Mouse (Mus musculus) stomach, postnatal 0 days (tissue): ENCODE data around the gene Lamtor2. TPM values are rescaled to one million over a fixed set of nuclear protein-coding genes. Genes with fewer than 3 reads are reported as not detected.

Experiments used
- ATAC-seq: fragments of 200-750 bp; cut with Nextera tagmentation; 2 replicates; pipeline ENCODE4 v1.8.0; 2017; ENCODE audit not compliant: low FRiP score, low TSS enrichment
- DNase-seq: peaks from one replicate; pipeline ENCODE4 v3.0.0-alpha.2; 2016; ENCODE audit warnings: low spot score
- H3K27ac ChIP-seq: fragments of 300-500 bp; sonication (generic); replicated peaks from 2 replicates; pipeline ENCODE4 v1.5.1; 2014; ENCODE audit warnings: mild to moderate bottlenecking, control low read depth
- H3K27me3 ChIP-seq: fragments of 300-500 bp; sonication (generic); 2 replicates; pipeline ENCODE4 v1.6.1; 2014; ENCODE audit warnings: low read length; ENCODE audit not compliant: control insufficient read depth, insufficient read depth
- H3K36me3 ChIP-seq: fragments of 300-500 bp; sonication (generic); 2 replicates; pipeline ENCODE4 v1.6.1; 2014; ENCODE audit warnings: low read length, mixed read lengths; ENCODE audit not compliant: control insufficient read depth, insufficient read depth
- H3K4me1 ChIP-seq: fragments of 300-500 bp; sonication (generic); replicated peaks from 2 replicates; pipeline ENCODE4 v1.6.1; 2014; ENCODE audit warnings: antibody characterized with exemption; ENCODE audit not compliant: control insufficient read depth, insufficient read depth
- H3K4me2 ChIP-seq: fragments of 300-500 bp; sonication (generic); replicated peaks from 2 replicates; pipeline ENCODE4 v1.6.1; 2014; ENCODE audit warnings: low read depth, mild to moderate bottlenecking, control low read depth, moderate library complexity
- H3K4me3 ChIP-seq: fragments of 300-500 bp; sonication (generic); 2 replicates; pipeline ENCODE4 v1.5.1; 2014; ENCODE audit warnings: low read depth, low read length, control low read depth
- H3K9ac ChIP-seq: fragments of 300-500 bp; sonication (generic); 2 replicates; pipeline ENCODE4 v1.6.1; 2014; ENCODE audit warnings: mild to moderate bottlenecking, low read length, control low read depth, mixed read lengths
- H3K9me3 ChIP-seq: fragments of 300-500 bp; sonication (generic); 2 replicates; pipeline ENCODE4 v1.6.1; 2016; ENCODE audit warnings: low read length; ENCODE audit not compliant: control insufficient read depth
- CTCF ChIP-seq: IDR thresholded peaks from 2 replicates; pipeline ENCODE4 v1.5.1; 2016; ENCODE audit warnings: antibody characterized with exemption, low read depth, mild to moderate bottlenecking, moderate library complexity
- EP300 ChIP-seq: optimal IDR thresholded peaks from 2 replicates; pipeline ENCODE3; 2016; ENCODE audit warnings: antibody characterized with exemption
- WGBS: fragments of 180-500 bp; shearing (Covaris S2); extraction: QIAGEN DNeasy Blood & Tissue Kit; methylation state at CpG from one replicate; pipeline ENCODE4 v1.1.7; 2014; 5-methylcytosine and 5-hydroxymethylcytosine counted together
- polyA plus RNA-seq: library from polyadenylated mRNA; unstranded; fragments of >200 nt; fragmentation: Nextera tagmentation; extraction: Ambion mirVana; gene quantifications from 2 replicates; pipeline ENCODE4 v1.2.1, GENCODE M21; 2015

Gene Lamtor2
- polyA plus RNA-seq, 1 experiment from 2014 or later, result 157 TPM

DNA sequence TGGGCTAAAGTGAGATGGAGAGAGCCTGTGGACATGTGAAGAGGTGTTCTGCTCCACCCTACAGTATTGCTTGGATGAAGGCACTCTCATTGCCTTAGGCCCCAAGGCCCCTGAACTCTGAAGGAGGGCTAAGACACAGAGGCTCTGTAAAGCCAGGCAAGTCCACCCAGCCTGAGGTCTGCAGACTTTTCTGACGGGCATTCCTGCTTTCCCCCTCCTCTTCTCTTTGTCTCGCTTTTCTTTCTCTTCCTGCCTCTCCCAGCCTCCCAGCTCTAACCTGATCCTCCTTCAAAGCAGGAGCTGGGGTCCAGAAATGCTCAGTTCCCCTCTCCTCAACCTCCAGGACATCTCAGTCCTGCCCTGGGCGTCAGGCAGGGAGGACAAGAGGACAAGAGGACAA, 17.9 kb downstream of the Lamtor2 start:
- Histone ChIP-seq H3K27ac (no peak overlapping the region), H3K27me3 (no peaks in the 10 kb centered on the region), H3K4me2 (no peak overlapping the region), H3K36me3 (0 out of 2 replicates have a peak, but pooled peaks cover 4% of the 10 kb centered on the region), H3K4me1 (peaks cover 13% of the 10 kb centered on the region; the same call in 1 of the 2 replicates), H3K4me3 (no peak overlapping the region), H3K9me3 (no peaks in the 10 kb centered on the region), H3K9ac (no peak overlapping the region)
- DNase-seq (no peak), ATAC-seq (no peak)
- 67% methylated on average over 3 of the region's 3 CpGs for WGBS
- TF ChIP-seq CTCF (no peak), EP300 (no peak)

- Histone ChIP-seq H3K4me3 (peak overlapping the region; percentile 77), H3K4me1 (peaks cover 13% of the 10 kb centered on the region; the same call in 1 of the 2 replicates), H3K27me3 (no peaks in the 10 kb centered on the region), H3K36me3 (0 out of 2 replicates have a peak, but pooled peaks cover 4% of the 10 kb centered on the region), H3K27ac (no peak overlapping the region), H3K4me2 (peak overlapping the region; percentile 92), H3K9me3 (no peaks in the 10 kb centered on the region), H3K9ac (no peak overlapping the region; the same call in 1 of the 2 replicates)
- TF ChIP-seq CTCF (no peak), EP300 (no peak)
- ATAC-seq, result no peak
- DNase-seq, result no peak
- WGBS, result 10% methylated on average over 5 of the region's 5 CpGs
Observed at GRCm38 (mm10) chr3:88533706-88534105, 19.2 kb downstream of the Lamtor2 start.

DNA sequence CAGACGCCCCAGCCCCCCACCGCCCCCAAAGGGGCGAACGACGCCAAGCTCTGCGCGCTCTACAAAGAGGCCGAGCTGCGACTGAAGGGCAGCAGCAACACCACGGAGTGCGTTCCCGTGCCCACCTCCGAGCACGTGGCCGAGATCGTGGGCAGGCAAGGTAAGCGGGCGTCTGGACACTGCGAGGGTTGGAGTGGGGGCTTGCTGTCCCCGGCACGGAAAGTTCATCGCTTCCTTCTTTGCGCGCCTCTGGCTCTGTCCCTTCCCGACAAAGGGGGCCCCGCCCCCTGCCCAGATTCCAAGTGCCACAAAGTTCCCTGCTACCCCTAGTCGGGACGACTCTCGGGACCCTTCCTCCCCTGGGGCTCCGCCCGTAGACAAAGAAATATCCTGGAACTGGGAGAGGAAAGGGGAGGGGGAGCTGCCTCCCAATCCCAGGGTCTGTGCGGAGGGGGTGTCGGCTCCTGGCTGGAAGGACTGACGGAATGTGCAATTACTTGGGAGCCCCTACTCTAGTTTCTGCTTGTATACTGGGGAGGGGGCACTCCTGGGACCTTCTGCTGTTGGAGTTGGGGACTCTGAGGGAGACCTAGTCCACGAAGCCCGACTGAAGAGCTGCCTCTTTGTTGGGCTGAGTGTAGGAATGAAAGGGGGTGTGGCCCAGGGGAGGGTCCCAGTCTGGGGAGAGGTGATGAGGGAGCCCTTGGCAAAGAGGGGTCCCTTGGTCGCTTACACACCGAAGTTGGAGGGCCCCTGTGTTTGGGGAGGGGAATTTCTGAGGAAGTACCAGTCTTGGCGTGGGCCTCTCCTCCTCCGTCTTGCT, 20.0 kb downstream of the Lamtor2 start:
- H3K36me3 ChIP-seq, result no peaks in the 10 kb centered on the region
- H3K4me1 ChIP-seq, result peaks cover 13% of the 10 kb centered on the region; the same call in 1 of the 2 replicates
- peak overlapping the region; percentile 78 for H3K27ac ChIP-seq
- under 1% methylated on average over 40 of the region's 40 CpGs for WGBS
- ATAC-seq (peak; percentile 13; the same call in 1 of the 2 replicates), DNase-seq (peak; percentile 33)
- H3K9ac ChIP-seq, result peak overlapping the region; percentile 77
- no peaks in the 10 kb centered on the region for H3K9me3 ChIP-seq
- H3K27me3 ChIP-seq, result no peaks in the 10 kb centered on the region
- peak overlapping the region; percentile 92 for H3K4me2 ChIP-seq
- TF ChIP-seq EP300, result no peak
- no peak for TF ChIP-seq CTCF
- H3K4me3 ChIP-seq, result peak overlapping the region; percentile 77

DNA sequence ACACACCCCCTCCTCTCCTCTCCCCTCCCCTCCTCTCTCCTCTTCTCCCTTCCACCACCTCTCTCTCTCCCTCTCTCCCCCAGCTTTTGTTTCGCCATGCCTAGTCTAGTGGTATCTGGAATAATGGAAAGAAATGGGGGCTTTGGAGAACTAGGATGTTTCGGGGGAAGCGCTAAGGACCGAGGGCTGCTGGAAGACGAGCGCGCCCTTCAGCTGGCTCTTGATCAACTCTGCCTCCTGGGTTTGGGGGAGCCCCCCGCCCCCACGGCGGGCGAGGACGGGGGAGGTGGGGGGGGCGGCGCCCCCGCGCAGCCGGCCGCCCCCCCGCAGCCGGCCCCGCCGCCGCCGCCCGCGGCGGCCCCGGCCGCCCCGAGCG, 20.6 kb downstream of the Lamtor2 start, which contains the start of gene Mex3a:
Gene Mex3a, plus strand, starts transcription at position 97 of the 376 bp plus-strand sequence.
- DNase-seq (no peak), ATAC-seq (no peak)
- H3K4me3 ChIP-seq, result peak within 1 kb of the TSS; percentile 77
- TF ChIP-seq EP300 (no peak), CTCF (no peak)
- whole genome bisulfite sequencing, result 2% methylated on average over 22 of the region's 31 CpGs
- no peaks in the 10 kb centered on the region for H3K9me3 ChIP-seq
- H3K4me2 ChIP-seq, result peak within 1 kb of the TSS; percentile 92
- peak within 1 kb of the TSS; percentile 88 for H3K27ac ChIP-seq
- peaks cover 13% of the 10 kb centered on the region; the same call in 1 of the 2 replicates for H3K4me1 ChIP-seq
- no peaks in the 10 kb centered on the region for H3K27me3 ChIP-seq
- H3K9ac ChIP-seq, result peak within 1 kb of the TSS; percentile 77
- no peaks in the 10 kb centered on the region for H3K36me3 ChIP-seq

DNA sequence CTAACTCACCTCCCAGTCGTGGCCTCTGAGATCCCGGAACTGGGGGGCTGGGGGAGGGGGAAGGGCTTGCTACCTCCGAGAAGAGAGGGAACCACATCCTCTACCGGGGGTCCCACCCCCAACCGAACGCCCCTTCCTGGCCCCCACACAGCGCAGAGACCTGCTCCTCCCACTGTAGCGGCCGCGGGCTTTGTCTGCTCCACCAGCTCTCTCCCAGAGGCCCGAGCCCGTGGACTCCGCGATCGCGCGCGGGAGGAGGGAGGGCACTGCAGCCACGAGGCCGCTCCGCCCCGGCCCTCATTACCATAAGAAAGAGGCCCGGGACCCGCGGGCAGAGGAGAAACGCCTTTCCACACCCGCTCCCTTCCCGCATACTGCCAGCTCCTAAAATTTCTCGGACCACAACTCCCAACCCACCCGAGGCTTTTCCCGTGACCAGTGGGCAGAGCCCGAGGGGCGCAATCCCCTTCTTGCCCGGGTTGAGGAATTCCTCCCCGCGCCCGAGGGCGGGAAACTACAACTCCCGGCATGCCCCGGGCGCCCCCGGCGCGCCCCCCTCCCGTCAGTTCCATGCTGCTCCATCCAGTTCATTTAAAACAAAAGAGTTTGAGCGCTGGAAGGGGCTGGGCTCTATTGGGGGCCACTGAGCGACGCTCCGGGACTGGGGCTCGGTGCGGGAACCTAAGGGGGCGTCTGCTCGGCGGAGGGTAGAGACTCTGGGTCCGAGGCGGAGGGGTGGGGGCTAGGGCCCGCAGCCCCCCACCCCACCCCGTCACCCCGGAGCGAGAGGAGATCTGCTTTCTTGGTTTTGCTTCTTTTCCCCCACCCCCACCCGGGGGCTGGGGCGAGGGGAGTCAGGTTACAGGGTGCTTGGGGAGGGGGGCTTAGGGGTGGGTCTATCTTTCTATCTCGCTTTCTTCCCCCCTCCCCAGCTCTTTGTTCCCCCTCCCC, 21.3 kb downstream of the Lamtor2 start:
- Histone ChIP-seq H3K9me3 (no peaks in the 10 kb centered on the region), H3K4me1 (peaks cover 7% of the 10 kb centered on the region; the same call in 1 of the 2 replicates), H3K4me2 (peak overlapping the region; percentile 92), H3K36me3 (no peaks in the 10 kb centered on the region), H3K4me3 (peak overlapping the region; percentile 77), H3K9ac (peak overlapping the region; percentile 77), H3K27me3 (no peaks in the 10 kb centered on the region), H3K27ac (peak overlapping the region; percentile 88)
- TF ChIP-seq EP300 (peak; percentile 4), CTCF (no peak)
- 1% methylated on average over 54 of the region's 63 CpGs for WGBS
- DNase-seq, result peak; percentile 91
- peak; percentile 73 for ATAC-seq
